Mouse (Mus musculus) CH12.LX (cell line): Measurements from ENCODE around the gene Kif13a. TPM values are rescaled to one million over a fixed set of nuclear protein-coding genes. Genes with fewer than 3 reads are reported as not detected.
A peak's percentile ranks its signal among the peaks of the same experiment; 100 is the strongest.

ENCODE experiments used
- DNase-seq: peaks from one replicate; pipeline ENCODE4 v3.0.0-alpha.2; 2013; ENCODE audit errors: extremely low read depth
- H3K27ac ChIP-seq: 2 replicates; pipeline ENCODE4 v1.5.1; 2012; ENCODE audit warnings: low read depth, mild to moderate bottlenecking, control low read depth, moderate library complexity; ENCODE audit not compliant: insufficient read depth
- H3K27me3 ChIP-seq: replicated peaks from 2 replicates; pipeline ENCODE3; 2012; ENCODE audit warnings: inconsistent platforms
- H3K36me3 ChIP-seq, 2 experiments: replicated peaks in 1 of 2; 2 replicates each; pipeline versions ENCODE3 to v1.6.1; 2012; ENCODE audit warnings: inconsistent platforms in 1 of 2, low read length in 1 of 2, mild to moderate bottlenecking in 1 of 2, mixed read lengths in 1 of 2, moderate library complexity in 1 of 2; ENCODE audit not compliant: control insufficient read depth in 1 of 2, insufficient read depth in 1 of 2
- H3K4me1 ChIP-seq, 2 experiments: 2 replicates each; pipeline ENCODE4 v1.6.1; 2012; ENCODE audit warnings: inconsistent platforms in 1 of 2, moderate library complexity in 1 of 2; ENCODE audit not compliant: insufficient read depth in 2 of 2, control insufficient read depth in 1 of 2
- H3K4me2 ChIP-seq: 2 replicates; pipeline ENCODE4 v1.6.1; 2012; ENCODE audit warnings: low read depth, mild to moderate bottlenecking, control low read depth; ENCODE audit not compliant: poor library complexity, insufficient read depth, severe bottlenecking
- H3K4me3 ChIP-seq, 3 experiments: fragments of 150-350 bp in 1 of 3; sonication (generic) in 1 of 3; replicated peaks in 1 of 3; 2 replicates each; pipeline versions ENCODE3 to v1.5.1; 2011 to 2012; ENCODE audit warnings: low read depth in 2 of 3, low read length in 2 of 3, mild to moderate bottlenecking in 2 of 3, moderate library complexity in 2 of 3, control low read depth in 1 of 3, improper control_type of control experiment in 1 of 3, inconsistent platforms in 1 of 3, mixed read lengths in 1 of 3; ENCODE audit not compliant: poor library complexity in 1 of 3
- H3K79me2 ChIP-seq: replicated peaks from 2 replicates; pipeline ENCODE4 v1.6.1; 2012; ENCODE audit warnings: mild to moderate bottlenecking, moderate library complexity; ENCODE audit not compliant: control insufficient read depth, poor library complexity, insufficient read depth, severe bottlenecking; ENCODE audit errors: extremely low read depth
- H3K9ac ChIP-seq: 2 replicates; pipeline ENCODE4 v1.6.1; 2012; ENCODE audit warnings: low read depth, mild to moderate bottlenecking, control low read depth, moderate library complexity; ENCODE audit not compliant: insufficient read depth
- H3K9me3 ChIP-seq: replicated peaks from 2 replicates; pipeline ENCODE3; 2012; ENCODE audit warnings: low read length, inconsistent platforms, mixed read lengths
- BHLHE40 ChIP-seq: IDR thresholded peaks from 2 replicates; pipeline ENCODE4 v1.6.1; 2011; ENCODE audit warnings: mild to moderate bottlenecking, low read depth, low read length, improper control_type of control experiment
- CTCF ChIP-seq, 2 experiments: IDR thresholded peaks in 1 of 2; conservative IDR thresholded peaks in 1 of 2; 2 replicates each; pipeline ENCODE4 v1.5.1; 2011 to 2012; ENCODE audit warnings: low read depth in 2 of 2, low read length in 2 of 2, improper control_type of control experiment in 1 of 2, inconsistent platforms in 1 of 2, mild to moderate bottlenecking in 1 of 2, moderate library complexity in 1 of 2
- E2F4 ChIP-seq: IDR thresholded peaks from 2 replicates; pipeline ENCODE4 v1.6.1; 2011; ENCODE audit warnings: low read depth, low read length, improper control_type of control experiment; ENCODE audit not compliant: insufficient replicate concordance
- ELF1 ChIP-seq: IDR thresholded peaks from 2 replicates; pipeline ENCODE4 v1.6.1; 2014; ENCODE audit warnings: low read depth, mild to moderate bottlenecking, inconsistent platforms, low read length, improper control_type of control experiment
- ETS1 ChIP-seq: conservative IDR thresholded peaks from 2 replicates; pipeline ENCODE4 v1.6.1; 2012; ENCODE audit warnings: low read depth, mild to moderate bottlenecking, inconsistent platforms, low read length, improper control_type of control experiment, moderate library complexity
- GABPA ChIP-seq: IDR thresholded peaks from 2 replicates; pipeline ENCODE4 v1.6.1; 2012; ENCODE audit warnings: low read depth, low read length, improper control_type of control experiment, inconsistent platforms; ENCODE audit not compliant: insufficient replicate concordance
- JUND ChIP-seq: conservative IDR thresholded peaks from 2 replicates; pipeline ENCODE4 v1.6.1; 2011; ENCODE audit warnings: low read depth, low read length, improper control_type of control experiment
- MEF2A ChIP-seq: IDR thresholded peaks from 2 replicates; pipeline ENCODE4 v1.6.1; 2014; ENCODE audit warnings: low read depth, mild to moderate bottlenecking, inconsistent platforms, low read length, improper control_type of control experiment, borderline replicate concordance
- MYC ChIP-seq: IDR thresholded peaks from 2 replicates; pipeline ENCODE4 v1.6.1; 2011; ENCODE audit warnings: low read depth, mild to moderate bottlenecking, improper control_type of control experiment, low read length
- NELFE ChIP-seq: IDR thresholded peaks from 2 replicates; pipeline ENCODE4 v1.6.1; 2011; ENCODE audit warnings: low read depth, low read length, improper control_type of control experiment
- NRF1 ChIP-seq: IDR thresholded peaks from 2 replicates; pipeline ENCODE4 v1.6.1; 2014; ENCODE audit warnings: low read depth, mild to moderate bottlenecking, inconsistent platforms, low read length, improper control_type of control experiment, moderate library complexity
- POLR2A ChIP-seq: IDR thresholded peaks from 2 replicates; pipeline ENCODE4 v1.6.1; 2011; ENCODE audit warnings: low read depth, mild to moderate bottlenecking, improper control_type of control experiment, low read length
- RAD21 ChIP-seq: IDR thresholded peaks from 2 replicates; pipeline ENCODE4 v1.6.1; 2011; ENCODE audit warnings: low read depth, mild to moderate bottlenecking, low read length, improper control_type of control experiment, moderate library complexity
- SMC3 ChIP-seq: IDR thresholded peaks from 2 replicates; pipeline ENCODE4 v1.6.1; 2011; ENCODE audit warnings: low read depth, low read length, improper control_type of control experiment
- TCF12 ChIP-seq: IDR thresholded peaks from 2 replicates; pipeline ENCODE4 v1.6.1; 2014; ENCODE audit warnings: low read depth, mild to moderate bottlenecking, inconsistent platforms, low read length, improper control_type of control experiment
- UBTF ChIP-seq: IDR thresholded peaks from 2 replicates; pipeline ENCODE4 v1.6.1; 2012; ENCODE audit warnings: low read depth, mild to moderate bottlenecking, inconsistent platforms, low read length, improper control_type of control experiment, moderate library complexity
- USF1 ChIP-seq: IDR thresholded peaks from 2 replicates; pipeline ENCODE4 v1.6.1; 2014; ENCODE audit warnings: low read depth, mild to moderate bottlenecking, inconsistent platforms, low read length, improper control_type of control experiment
- USF2 ChIP-seq: conservative IDR thresholded peaks from 2 replicates; pipeline ENCODE4 v1.6.1; 2011; ENCODE audit warnings: low read depth, low read length, improper control_type of control experiment
- ZKSCAN1 ChIP-seq: IDR thresholded peaks from 2 replicates; pipeline ENCODE4 v1.6.1; 2012; ENCODE audit warnings: low read depth, inconsistent platforms, low read length, improper control_type of control experiment, borderline replicate concordance
- ZNF384 ChIP-seq: IDR thresholded peaks from 2 replicates; pipeline ENCODE4 v1.6.1; 2012; ENCODE audit warnings: low read depth, low read length, improper control_type of control experiment, inconsistent platforms
- dilution Hi-C: fragments of 300-500 bp; cut with MboI; formaldehyde crosslinking; loops from 2 replicates; pipeline ENCODE4 v1.14.3; 2020; ENCODE audit warnings: low sequenced_read_pairs; ENCODE audit not compliant: extremely low pct_unique_long_range_greater_than_20kb, extremely low pct_ligation_motif_present
- in situ Hi-C: fragments of 300-500 bp; cut with MboI; formaldehyde crosslinking; loops from 3 replicates; pipeline ENCODE4 v1.14.3; 2019; ENCODE audit warnings: low sequenced_read_pairs, low pct_ligation_motif_present, low pct_unique_long_range_greater_than_20kb, mixed read lengths
- polyA plus RNA-seq: library from polyadenylated mRNA; unstranded; fragments of >175 nt; gene quantifications from 2 replicates; pipeline ENCODE4 v1.2.1, GENCODE M21; 2012; ENCODE audit warnings: low read depth; ENCODE audit not compliant: insufficient read length
- total RNA-seq, 2 experiments: library from RNA; depleted of rRNA; stranded (reverse); fragments of 300-350 nt in 1 of 2; fragments of >200 nt in 1 of 2; gene quantifications; 2 replicates each; pipeline ENCODE4 v1.2.3; 2012 to 2014

Kif13a gene
- total and polyA plus RNA-seq, 3 experiments = not detected

DNA sequence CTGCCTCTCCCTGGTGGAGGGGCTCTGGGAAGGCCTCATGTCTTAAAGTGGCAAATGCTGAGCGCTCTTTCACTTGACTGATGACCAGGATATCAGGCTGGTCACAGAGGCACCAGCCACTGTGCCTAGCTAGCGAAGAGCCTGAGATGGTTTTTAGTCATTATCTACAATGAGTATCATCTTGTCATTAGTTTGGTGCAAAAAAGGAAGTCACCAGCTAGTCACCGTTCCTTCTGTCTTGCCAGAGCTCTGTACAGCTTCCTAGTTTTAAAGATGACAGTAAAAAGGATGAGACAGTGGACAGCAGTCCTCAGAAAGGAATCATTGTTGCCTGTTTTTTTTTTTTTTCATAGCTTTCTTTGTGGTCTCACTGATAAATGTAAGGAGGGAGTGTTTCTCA, 90.4 kb downstream of the Kif13a start:
- H3K4me3 ChIP-seq = no peak overlapping the region
- H3K9ac ChIP-seq = no peak overlapping the region
- no peaks in the 10 kb centered on the region for H3K36me3 ChIP-seq
- no peak for TF ChIP-seq ZNF384
- no peak for TF ChIP-seq ZKSCAN1
- no peak for TF ChIP-seq ELF1
- no peak for TF ChIP-seq ETS1
- no peak for TF ChIP-seq USF2
- TF ChIP-seq UBTF = no peak
- TF ChIP-seq JUND = no peak
- TF ChIP-seq NELFE = no peak
- TF ChIP-seq BHLHE40 = no peak
- TF ChIP-seq MYC = no peak
- no peak for TF ChIP-seq POLR2A
- no peak for TF ChIP-seq TCF12
- in situ Hi-C loops (no loop called here), dilution Hi-C loops (no loop called here)
- no peak overlapping the region for H3K27ac ChIP-seq
- peaks cover 4 to 13% of the 10 kb centered on the region in 2 experiments; a peak in 3 of 4 replicates for H3K4me1 ChIP-seq
- H3K27me3 ChIP-seq = no peaks in the 10 kb centered on the region
- no peaks in the 10 kb centered on the region for H3K79me2 ChIP-seq
- no peak for DNase-seq
- no peak overlapping the region for H3K4me2 ChIP-seq
- no peaks in the 10 kb centered on the region for H3K9me3 ChIP-seq

DNA sequence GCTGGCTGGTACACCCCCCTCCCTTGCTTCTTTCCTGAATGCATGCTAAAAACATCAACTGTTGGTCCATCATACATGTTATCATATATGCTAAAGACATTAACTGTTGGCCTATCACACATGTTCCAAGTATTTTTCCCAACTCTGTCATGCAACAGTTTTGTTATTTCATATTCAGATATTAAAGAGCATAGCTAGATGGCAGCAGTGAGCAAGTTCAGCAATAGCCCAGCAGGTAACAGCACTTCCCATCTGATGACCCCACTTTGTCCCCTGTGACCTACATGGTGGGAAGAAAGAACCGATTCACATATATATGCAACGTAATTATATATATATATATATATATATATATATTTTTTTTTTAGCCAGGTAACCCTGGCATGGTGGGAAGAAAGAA, 91.1 kb downstream of the Kif13a start:
- dilution Hi-C loops (no loop called here), in situ Hi-C loops (no loop called here)
- Histone ChIP-seq H3K4me3 (no peak overlapping the region), H3K9ac (no peak overlapping the region), H3K27me3 (no peaks in the 10 kb centered on the region), H3K9me3 (no peaks in the 10 kb centered on the region), H3K36me3 (no peaks in the 10 kb centered on the region), H3K79me2 (no peaks in the 10 kb centered on the region), H3K4me1 (peaks cover 4 to 13% of the 10 kb centered on the region in 2 experiments; a peak in 3 of 4 replicates), H3K4me2 (no peak overlapping the region), H3K27ac (no peak overlapping the region)
- DNase-seq = peak; percentile 45
- TF ChIP-seq ZNF384 = no peak
- TF ChIP-seq SMC3 = peak; percentile 76
- no peak for TF ChIP-seq MYC
- TF ChIP-seq MEF2A = no peak
- peak; percentile 36 to 74; a peak in 2 of 4 replicates for TF ChIP-seq CTCF (conservative IDR thresholded peaks at IDR 0.05 in 1 of 2, IDR thresholded peaks at IDR 0.05 in 1 of 2; ENCODE audit: low read depth in 2 of 2, low read length in 2 of 2)
- no peak for TF ChIP-seq E2F4
- TF ChIP-seq RAD21 = peak; percentile 64
- TF ChIP-seq USF1 = no peak
- TF ChIP-seq GABPA = no peak
- TF ChIP-seq NRF1 = no peak
